Mouse (Mus musculus) limb, embryonic 12.5 days (tissue): Measurements from ENCODE around the gene Ube2k. TPM values are rescaled to one million over a fixed set of nuclear protein-coding genes. Genes with fewer than 3 reads are reported as not detected.

ENCODE experiments used
- ATAC-seq: fragments of 200-750 bp; cut with Nextera tagmentation; 2 replicates; pipeline ENCODE4 v1.8.0; 2017; ENCODE audit warnings: low read depth, moderate TSS enrichment; ENCODE audit not compliant: insufficient number of reproducible peaks, insufficient read depth, low FRiP score, low TSS enrichment
- H3K27ac ChIP-seq: fragments of 300-500 bp; sonication (generic); 2 replicates; pipeline ENCODE4 v1.5.1; 2016; ENCODE audit warnings: mild to moderate bottlenecking, moderate library complexity
- H3K27me3 ChIP-seq: fragments of 300-500 bp; sonication (generic); 2 replicates; pipeline ENCODE4 v1.6.1; 2016; ENCODE audit warnings: mild to moderate bottlenecking, moderate library complexity
- H3K36me3 ChIP-seq: fragments of 300-500 bp; sonication (generic); 2 replicates; pipeline ENCODE4 v1.6.1; 2016; ENCODE audit warnings: mild to moderate bottlenecking, moderate library complexity
- H3K4me1 ChIP-seq: fragments of 300-500 bp; sonication (generic); replicated peaks from 2 replicates; pipeline ENCODE4 v1.6.1; 2016
- H3K4me2 ChIP-seq: fragments of 300-500 bp; sonication (generic); 2 replicates; pipeline ENCODE4 v1.6.1; 2016; ENCODE audit warnings: mild to moderate bottlenecking, moderate library complexity
- H3K4me3 ChIP-seq: fragments of 300-500 bp; sonication (generic); replicated peaks from 2 replicates; pipeline ENCODE4 v1.5.1; 2016; ENCODE audit warnings: mild to moderate bottlenecking
- H3K9ac ChIP-seq: fragments of 300-500 bp; sonication (generic); replicated peaks from 2 replicates; pipeline ENCODE4 v1.6.1; 2016; ENCODE audit warnings: mild to moderate bottlenecking, moderate library complexity
- H3K9me3 ChIP-seq: fragments of 300-500 bp; sonication (generic); 2 replicates; pipeline ENCODE4 v1.6.1; 2016; ENCODE audit warnings: mild to moderate bottlenecking, moderate library complexity
- WGBS: fragments of 180-500 bp; shearing (Covaris S2); methylation state at CpG from one replicate; pipeline ENCODE4 v1.1.7; 2016; 5-methylcytosine and 5-hydroxymethylcytosine counted together
- polyA plus RNA-seq: library from polyadenylated mRNA; unstranded; fragments of >200 nt; fragmentation: Nextera tagmentation; extraction: Ambion mirVana; gene quantifications from 2 replicates; pipeline ENCODE4 v1.2.1, GENCODE M21; 2016

The Ube2k gene
- polyA plus RNA-seq, 1 experiment from 2014 or later = 217 TPM

DNA sequence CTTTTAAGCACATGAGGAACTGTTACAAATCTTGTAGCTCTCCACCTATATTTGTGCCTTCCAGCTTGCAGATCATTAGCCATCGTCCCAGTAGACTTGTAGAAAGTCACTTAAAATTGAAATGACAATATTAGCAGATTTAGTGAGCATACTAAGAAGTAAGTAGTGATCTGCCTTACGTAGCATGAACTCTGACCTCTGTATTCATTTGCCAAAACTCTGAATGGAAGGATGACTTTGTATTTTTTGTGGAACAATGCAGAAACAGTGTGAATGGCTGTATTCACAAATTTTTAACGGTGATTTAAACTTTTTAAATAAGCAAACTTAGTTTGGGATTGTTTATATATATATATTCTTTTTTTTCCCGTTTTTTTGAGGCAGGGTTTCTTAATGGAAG, 1.8 kb downstream of the Ube2k start:
- peak overlapping the region; percentile 58 for H3K4me2 ChIP-seq
- H3K36me3 ChIP-seq = peaks cover 5% of the 10 kb centered on the region; the same call in 1 of the 2 replicates
- no peaks in the 10 kb centered on the region for H3K27me3 ChIP-seq
- H3K27ac ChIP-seq = no peak overlapping the region
- 59% methylated on average over 4 of the region's 4 CpGs for WGBS
- no peak for ATAC-seq
- no peaks in the 10 kb centered on the region for H3K9me3 ChIP-seq
- H3K4me3 ChIP-seq = peak overlapping the region; percentile 29
- H3K4me1 ChIP-seq = peaks cover 14% of the 10 kb centered on the region
- H3K9ac ChIP-seq = no peak overlapping the region

DNA sequence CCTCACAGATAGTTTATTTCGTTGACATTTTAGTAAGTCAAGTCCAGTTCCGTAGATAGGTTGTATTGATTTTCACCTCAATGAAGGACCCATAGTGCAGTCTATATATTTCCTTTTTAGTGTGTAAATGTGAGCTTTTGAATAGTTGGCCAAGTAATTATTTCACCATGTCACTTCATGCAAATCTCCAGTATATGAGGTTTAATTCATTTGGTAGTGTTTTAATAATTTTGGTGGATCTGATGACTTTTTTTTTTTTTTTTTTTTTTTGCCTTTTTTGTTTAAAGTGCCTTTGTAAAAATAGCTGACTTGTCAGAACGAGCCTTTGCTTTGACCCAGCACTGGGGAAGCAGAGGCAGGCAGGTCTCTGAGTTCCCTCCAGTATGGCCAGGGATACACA, 2.8 kb downstream of the Ube2k start:
- Histone ChIP-seq H3K27ac (no peak overlapping the region), H3K4me1 (peaks cover 14% of the 10 kb centered on the region), H3K4me3 (no peak overlapping the region), H3K4me2 (no peak overlapping the region), H3K9ac (no peak overlapping the region), H3K27me3 (no peaks in the 10 kb centered on the region), H3K36me3 (peaks cover 5% of the 10 kb centered on the region; the same call in 1 of the 2 replicates), H3K9me3 (no peaks in the 10 kb centered on the region)
- WGBS = 96% methylated on average over 3 of the region's 3 CpGs
- no peak for ATAC-seq

DNA sequence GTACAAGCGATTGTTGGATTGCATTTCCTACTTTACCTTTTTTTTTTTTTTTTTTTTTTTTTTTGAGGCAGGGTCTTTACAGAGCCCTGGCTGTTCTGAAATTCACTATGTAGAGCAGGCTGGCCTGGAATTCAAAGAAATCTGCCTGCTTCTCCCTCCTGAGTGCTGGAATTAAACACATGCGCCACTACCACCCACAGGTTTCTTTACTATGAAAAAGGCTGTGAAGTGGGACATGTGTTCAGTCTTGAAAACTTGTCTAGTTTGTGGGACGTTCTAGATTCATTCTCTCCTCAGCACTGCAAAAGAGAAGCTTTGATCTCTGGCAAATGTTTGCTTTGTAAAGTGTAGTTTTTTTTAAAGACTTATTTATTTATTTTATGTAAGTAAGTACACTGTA, 4.9 kb downstream of the Ube2k start:
- Histone ChIP-seq H3K4me2 (no peak overlapping the region), H3K9ac (no peak overlapping the region), H3K27ac (no peak overlapping the region), H3K9me3 (no peaks in the 10 kb centered on the region), H3K36me3 (peaks cover 8% of the 10 kb centered on the region; the same call in 1 of the 2 replicates), H3K4me1 (peaks cover 14% of the 10 kb centered on the region), H3K4me3 (no peak overlapping the region), H3K27me3 (no peaks in the 10 kb centered on the region)
- no peak for ATAC-seq
- 81% methylated on average over 3 of the region's 3 CpGs for WGBS

DNA sequence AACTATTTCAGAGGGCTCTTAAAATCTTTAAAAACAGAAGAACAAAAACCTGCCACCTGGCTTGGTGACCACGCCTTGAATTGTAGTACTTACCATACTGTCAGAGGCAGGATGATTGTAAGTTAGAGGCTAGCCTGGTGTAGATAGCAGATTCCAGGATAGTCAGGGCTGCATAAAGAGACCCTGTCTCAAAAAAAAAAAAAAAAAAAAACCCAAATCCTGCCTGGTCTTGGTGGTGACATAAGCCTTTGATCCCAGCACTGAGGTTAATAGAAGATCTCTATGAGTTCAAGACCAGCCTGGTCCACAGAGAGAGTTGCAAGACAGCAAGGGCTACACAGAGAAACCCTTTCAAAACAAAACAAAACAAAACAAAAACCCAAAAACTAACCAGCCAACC, 6.5 kb downstream of the Ube2k start:
- peaks cover 8% of the 10 kb centered on the region; the same call in 1 of the 2 replicates for H3K36me3 ChIP-seq
- H3K27ac ChIP-seq = no peak overlapping the region
- H3K4me3 ChIP-seq = no peak overlapping the region
- H3K9ac ChIP-seq = no peak overlapping the region
- no peak overlapping the region for H3K4me2 ChIP-seq
- H3K9me3 ChIP-seq = no peaks in the 10 kb centered on the region
- no peaks in the 10 kb centered on the region for H3K27me3 ChIP-seq
- peaks cover 14% of the 10 kb centered on the region for H3K4me1 ChIP-seq
- ATAC-seq = no peak
- WGBS = 86% methylated on average over 1 of the region's 1 CpGs

DNA sequence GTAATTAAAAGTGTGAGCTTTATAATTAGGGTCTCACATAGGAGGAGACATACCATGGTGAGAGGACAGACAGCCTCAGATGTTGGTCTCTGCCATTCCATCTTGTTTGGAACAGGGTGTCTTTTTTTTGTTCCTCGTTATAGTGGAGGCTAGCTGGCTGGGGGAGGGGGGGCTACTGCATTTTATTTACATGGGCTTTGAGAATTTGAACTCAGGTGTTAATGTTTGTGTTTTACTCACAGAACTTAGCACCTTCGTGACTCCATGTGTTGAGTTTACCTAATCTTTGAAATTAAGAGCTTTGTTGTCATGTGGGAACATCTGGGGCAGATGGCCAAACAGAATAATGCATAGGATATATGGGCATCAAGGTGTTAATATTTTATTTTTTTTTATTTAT, 7.6 kb downstream of the Ube2k start:
- Histone ChIP-seq H3K36me3 (peaks cover 12% of the 10 kb centered on the region), H3K9ac (no peak overlapping the region), H3K4me2 (no peak overlapping the region), H3K27ac (no peak overlapping the region), H3K4me3 (no peak overlapping the region), H3K4me1 (peaks cover 10% of the 10 kb centered on the region), H3K27me3 (no peaks in the 10 kb centered on the region), H3K9me3 (0 out of 2 replicates have a peak, but pooled peaks cover 3% of the 10 kb centered on the region)
- no peak for ATAC-seq
- 75% methylated on average over 2 of the region's 2 CpGs for WGBS

DNA sequence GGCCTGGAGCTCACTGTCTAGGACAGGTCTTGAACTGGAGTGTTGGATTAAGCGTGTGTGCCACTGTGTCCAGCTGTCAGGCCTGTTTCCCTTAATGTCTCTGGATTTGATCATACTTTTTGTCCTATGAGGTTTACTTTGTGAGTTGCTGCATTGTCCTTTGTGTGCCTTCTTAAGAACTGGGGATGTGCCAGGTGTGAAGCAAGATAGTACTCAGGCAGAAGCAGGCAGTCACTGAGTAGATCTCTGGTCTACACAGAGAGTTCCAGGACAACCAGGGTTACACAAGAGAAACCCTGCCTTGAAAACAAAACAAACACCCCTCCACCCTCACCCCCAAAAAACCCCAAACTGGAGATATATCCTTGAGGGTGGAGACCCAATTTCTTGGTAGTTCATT, 12.6 kb downstream of the Ube2k start:
- no peak for ATAC-seq
- H3K27ac ChIP-seq = no peak overlapping the region
- WGBS = 93% methylated on average over 1 of the region's 1 CpGs

DNA sequence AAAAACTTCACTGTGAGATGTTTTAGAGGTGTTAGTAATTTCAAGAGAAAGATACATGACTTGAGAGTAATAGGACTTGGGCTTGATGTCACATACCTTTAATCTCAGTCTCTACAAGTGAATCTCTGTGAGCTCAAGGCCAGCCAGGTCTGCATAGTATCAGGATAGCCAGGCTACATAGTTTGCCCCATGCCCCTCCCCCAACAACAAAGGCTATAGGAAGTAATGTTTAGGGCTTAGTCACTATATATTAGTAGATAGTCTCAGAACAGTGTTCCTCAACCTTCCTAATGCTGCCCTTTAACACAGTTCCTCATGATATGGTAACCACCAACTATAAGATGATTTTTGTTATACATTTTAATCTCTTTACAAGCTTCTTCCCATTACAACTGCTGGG, 20.1 kb downstream of the Ube2k start:
- H3K9me3 ChIP-seq = no peaks in the 10 kb centered on the region
- H3K27me3 ChIP-seq = no peaks in the 10 kb centered on the region
- H3K4me3 ChIP-seq = no peak overlapping the region
- H3K9ac ChIP-seq = no peak overlapping the region
- ATAC-seq = 0 out of 2 replicates have a peak, but pooled peaks have one; percentile 42
- peaks cover 8% of the 10 kb centered on the region; the same call in 1 of the 2 replicates for H3K4me1 ChIP-seq
- peaks cover 26% of the 10 kb centered on the region for H3K36me3 ChIP-seq
- H3K4me2 ChIP-seq = no peak overlapping the region
- no peak overlapping the region for H3K27ac ChIP-seq

More for the DNA sequence above, 12.6 kb downstream of the Ube2k start:
- H3K9me3 ChIP-seq = 0 out of 2 replicates have a peak, but pooled peaks cover 3% of the 10 kb centered on the region
- no peak overlapping the region for H3K4me2 ChIP-seq
- H3K4me3 ChIP-seq = no peak overlapping the region
- H3K4me1 ChIP-seq = peaks cover 20% of the 10 kb centered on the region
- peaks cover 16% of the 10 kb centered on the region for H3K36me3 ChIP-seq
- H3K27me3 ChIP-seq = no peaks in the 10 kb centered on the region
- H3K9ac ChIP-seq = no peak overlapping the region

DNA sequence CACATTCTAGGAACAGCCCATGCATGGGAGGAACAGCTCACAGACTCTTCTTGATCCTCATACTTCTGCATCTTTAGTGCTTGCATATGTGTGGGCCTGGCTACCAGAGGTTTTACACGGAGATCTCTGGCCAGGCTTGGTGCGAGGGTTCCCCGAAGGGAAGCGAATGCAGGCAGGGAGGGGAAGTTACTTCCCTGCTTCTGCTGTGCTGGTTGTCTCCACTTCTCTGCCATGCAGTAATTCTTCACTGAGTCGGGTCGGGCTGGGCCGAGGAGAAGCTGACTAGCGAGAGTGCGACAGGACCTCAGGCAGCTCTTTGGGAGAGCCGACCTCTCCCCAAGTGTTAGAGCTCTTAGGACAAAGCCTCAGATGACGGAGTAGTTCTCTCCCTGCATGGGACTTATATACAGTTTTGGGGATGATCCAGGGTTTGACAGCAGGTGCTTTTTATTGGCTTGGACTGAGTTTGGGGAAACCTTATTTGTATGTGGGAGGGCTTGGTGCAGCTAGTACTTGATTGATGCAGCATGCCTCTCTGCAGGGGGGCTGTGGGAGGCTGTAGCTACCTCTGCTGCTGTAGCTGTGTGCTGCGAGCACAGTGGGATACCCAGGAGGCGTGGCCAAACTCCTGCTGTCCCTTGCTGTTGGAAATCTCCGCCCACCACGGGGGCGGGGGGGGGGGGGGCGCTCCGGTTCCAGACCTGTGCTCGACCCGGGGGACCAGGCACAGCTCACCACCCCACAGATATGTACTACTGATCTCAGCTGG, 24.3 kb downstream of the Ube2k start:
- 0 out of 2 replicates have a peak, but pooled peaks have one; percentile 42 for ATAC-seq
- no peak overlapping the region for H3K27ac ChIP-seq
- 38% methylated on average over 20 of the region's 20 CpGs for WGBS
- no peaks in the 10 kb centered on the region for H3K9me3 ChIP-seq
- peaks cover 8% of the 10 kb centered on the region; the same call in 1 of the 2 replicates for H3K4me1 ChIP-seq
- no peaks in the 10 kb centered on the region for H3K27me3 ChIP-seq
- peaks cover 16% of the 10 kb centered on the region for H3K36me3 ChIP-seq
- no peak overlapping the region for H3K4me3 ChIP-seq
- no peak overlapping the region for H3K9ac ChIP-seq
- H3K4me2 ChIP-seq = no peak overlapping the region

DNA sequence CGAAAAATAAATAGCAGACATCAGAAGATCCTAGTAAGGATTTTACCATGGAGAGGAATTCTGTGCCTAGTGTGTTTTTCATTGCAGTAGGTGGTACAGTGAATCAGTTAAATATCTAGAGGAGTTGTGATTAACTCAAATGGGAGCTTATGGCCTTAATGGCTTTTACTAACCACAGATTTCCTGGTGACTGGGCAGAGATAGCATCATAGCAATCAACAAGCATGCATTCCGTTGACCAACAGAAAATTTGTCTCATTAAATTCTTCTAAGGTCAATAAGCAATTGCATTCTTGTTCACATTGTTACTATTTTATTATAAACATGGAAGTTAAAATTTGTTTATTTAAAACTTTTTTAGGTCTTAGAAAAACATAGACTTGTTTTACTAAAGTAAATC, 28.5 kb downstream of the Ube2k start:
- H3K9me3 ChIP-seq = no peaks in the 10 kb centered on the region
- no peak overlapping the region for H3K4me2 ChIP-seq
- H3K36me3 ChIP-seq = peaks cover 30% of the 10 kb centered on the region
- no peak overlapping the region for H3K4me3 ChIP-seq
- H3K4me1 ChIP-seq = peaks cover 8% of the 10 kb centered on the region; the same call in 1 of the 2 replicates
- 82% methylated on average over 2 of the region's 2 CpGs for WGBS
- no peak overlapping the region for H3K27ac ChIP-seq
- ATAC-seq = no peak
- no peaks in the 10 kb centered on the region for H3K27me3 ChIP-seq
- H3K9ac ChIP-seq = no peak overlapping the region

DNA sequence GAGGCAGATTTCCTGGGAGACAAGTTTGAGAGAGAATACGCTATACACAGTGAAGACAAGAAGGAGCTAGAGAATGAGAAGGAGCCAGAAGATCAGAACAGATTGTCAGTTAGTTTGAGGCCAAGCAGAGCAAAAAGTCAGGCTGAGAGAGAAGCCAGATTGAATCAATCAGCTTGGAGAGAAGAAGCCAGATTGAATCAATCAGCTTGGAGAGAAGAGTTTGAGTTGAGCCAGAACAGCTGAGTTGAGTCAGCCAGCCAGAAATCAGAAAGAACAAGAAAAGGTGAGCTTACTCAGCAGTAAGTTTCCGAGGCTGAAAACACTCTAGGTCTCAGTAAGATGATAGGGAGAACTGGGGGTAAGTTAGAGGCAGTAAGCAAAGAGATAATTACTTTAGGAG, 37.8 kb downstream of the Ube2k start:
- H3K4me1 ChIP-seq = 0 out of 2 replicates have a peak, but pooled peaks cover 3% of the 10 kb centered on the region
- no peaks in the 10 kb centered on the region for H3K27me3 ChIP-seq
- H3K4me3 ChIP-seq = no peak overlapping the region
- WGBS = 85% methylated on average over 2 of the region's 2 CpGs
- H3K36me3 ChIP-seq = peaks cover 47% of the 10 kb centered on the region
- H3K4me2 ChIP-seq = no peak overlapping the region
- H3K9me3 ChIP-seq = no peaks in the 10 kb centered on the region
- ATAC-seq = no peak
- H3K9ac ChIP-seq = no peak overlapping the region
- H3K27ac ChIP-seq = no peak overlapping the region

DNA sequence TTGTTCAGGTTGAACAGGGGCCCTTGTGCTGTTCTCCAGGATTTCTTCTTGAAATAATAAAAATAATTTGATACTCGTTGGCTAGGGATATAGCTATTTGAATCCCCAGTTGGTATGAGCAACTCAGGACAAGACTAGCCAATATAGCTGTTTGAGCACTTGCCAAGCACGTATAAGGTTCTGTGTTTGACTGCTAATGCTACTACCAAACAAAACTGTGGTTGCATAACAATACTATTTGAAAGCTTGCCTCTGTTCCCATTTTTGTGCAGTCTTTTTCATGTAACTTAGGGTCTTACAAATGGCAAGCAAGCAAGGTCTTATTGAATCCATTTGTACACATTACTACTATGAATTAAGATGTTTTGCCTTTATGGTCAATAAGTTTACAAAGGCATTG, 38.9 kb downstream of the Ube2k start:
- no peak for ATAC-seq
- no peaks in the 10 kb centered on the region for H3K9me3 ChIP-seq
- no peak overlapping the region for H3K27ac ChIP-seq
- no peaks in the 10 kb centered on the region for H3K27me3 ChIP-seq
- no peak overlapping the region for H3K9ac ChIP-seq
- WGBS = 85% methylated on average over 2 of the region's 2 CpGs
- H3K4me2 ChIP-seq = no peak overlapping the region
- peaks cover 47% of the 10 kb centered on the region for H3K36me3 ChIP-seq
- no peak overlapping the region for H3K4me3 ChIP-seq
- 0 out of 2 replicates have a peak, but pooled peaks cover 3% of the 10 kb centered on the region for H3K4me1 ChIP-seq
